Mouse (Mus musculus) spleen, adult 2 months (tissue): ENCODE measurements around the gene Jup.

Source experiments
- CTCF ChIP-seq: fragments of 200-500 bp; IDR thresholded peaks from 2 replicates; pipeline ENCODE4 v1.5.1; 2011; ENCODE audit warnings: mild to moderate bottlenecking, inconsistent platforms; ENCODE audit not compliant: insufficient read depth, insufficient read length, insufficient replicate concordance; ENCODE audit errors: extremely low read depth
- POLR2A ChIP-seq: fragments of 200-500 bp; IDR thresholded peaks from 2 replicates; pipeline ENCODE4 v1.6.1; 2011; ENCODE audit warnings: low read depth, low read length, inconsistent platforms

GRCm38 (mm10) chr11:100391081-100391883 lies 6.3 kb downstream of the Jup start:
- no peak for TF ChIP-seq CTCF
- no peak for TF ChIP-seq POLR2A
